Mouse (Mus musculus) gastrocnemius, postnatal 36 days (tissue): ENCODE data around the gene Magel2. TPM values are rescaled to one million over a fixed set of nuclear protein-coding genes. Genes with fewer than 3 reads are reported as not detected.

Source experiments
- DNase-seq, 2 experiments: peaks; one replicate each; pipeline ENCODE4 v3.0.0; 2022
- intact Hi-C: fragments of 180-260 bp; cut with DNase I; formaldehyde crosslinking; loops from one replicate; pipeline ENCODE4 v1.15.1; 2025
- total RNA-seq, 2 experiments: library from RNA; stranded (reverse); gene quantifications; 2 replicates each; pipeline ENCODE4 v1.2.3; 2021

The Magel2 gene
- total RNA-seq, 2 experiments from 2014 or later: not detected

DNA sequence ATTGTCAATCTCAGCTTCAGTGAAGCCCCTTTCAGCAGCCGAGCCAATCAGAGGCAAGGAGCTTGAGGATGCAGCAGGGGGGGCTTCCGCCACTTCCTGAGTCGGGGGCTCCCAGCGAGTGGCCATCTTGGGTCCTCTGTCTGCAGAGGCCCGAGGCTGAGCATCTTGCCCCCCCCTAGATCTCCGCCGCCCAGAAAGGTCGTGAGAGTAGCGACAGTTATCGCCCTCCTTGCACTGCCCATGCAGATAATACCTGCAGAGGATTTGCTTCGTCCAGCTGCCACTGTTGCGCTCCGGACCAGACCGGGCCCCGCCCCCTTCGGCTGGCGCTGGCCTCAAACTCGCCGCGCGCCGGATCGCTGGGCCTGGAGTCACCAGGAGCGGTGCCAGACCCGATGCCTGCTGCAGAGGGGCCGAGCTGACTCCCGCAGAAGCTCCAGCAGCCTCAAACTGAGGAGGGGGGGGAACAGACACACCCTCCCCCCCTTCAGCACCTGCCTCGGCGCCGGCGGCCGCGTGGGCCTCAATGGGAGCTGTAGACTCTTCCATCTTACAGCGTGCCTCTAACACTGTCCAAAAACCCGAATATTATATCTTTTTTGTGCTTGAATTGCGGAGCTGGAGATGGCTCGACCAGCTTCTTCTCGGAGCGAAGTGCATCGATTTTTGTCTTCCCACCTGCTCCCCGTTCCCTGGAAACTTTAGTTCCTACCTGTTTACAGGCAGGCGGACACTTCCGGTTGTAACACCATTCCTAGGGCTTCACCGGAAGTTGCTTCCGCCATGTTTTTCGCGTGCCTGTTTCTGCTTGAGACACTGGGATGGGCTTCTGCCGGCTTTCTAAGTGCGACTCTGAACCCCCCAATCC is 42.9 kb downstream of the Magel2 start, which contains the start of gene Mkrn3:
Gene Mkrn3 (minus strand): TSS at position 647 of the 868 bp plus-strand sequence.
- intact Hi-C loops: no loop called here
- peak; percentile 57 to 66 for DNase-seq

DNA sequence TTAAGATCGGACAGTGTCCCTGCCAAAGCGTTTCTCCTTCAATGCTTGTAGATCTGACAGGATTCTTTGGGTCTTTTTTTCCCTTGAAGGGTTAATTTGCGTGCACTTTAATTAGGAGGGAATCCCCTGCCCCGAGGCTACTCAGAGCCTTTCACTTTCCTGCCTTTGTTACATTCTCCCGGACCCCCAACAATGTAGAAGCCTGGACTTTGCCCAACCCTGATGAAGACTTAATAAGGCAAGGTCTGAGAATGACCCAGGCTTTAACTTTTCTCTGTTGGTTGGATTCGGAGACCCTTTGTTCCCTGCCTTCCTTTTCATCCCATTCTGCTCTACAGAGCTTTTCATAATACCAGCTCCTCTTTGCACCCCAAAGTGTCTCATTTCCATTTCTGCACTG is 43.8 kb downstream of the Magel2 start:
- no peak for DNase-seq
- intact Hi-C loops: no loop called here

DNA sequence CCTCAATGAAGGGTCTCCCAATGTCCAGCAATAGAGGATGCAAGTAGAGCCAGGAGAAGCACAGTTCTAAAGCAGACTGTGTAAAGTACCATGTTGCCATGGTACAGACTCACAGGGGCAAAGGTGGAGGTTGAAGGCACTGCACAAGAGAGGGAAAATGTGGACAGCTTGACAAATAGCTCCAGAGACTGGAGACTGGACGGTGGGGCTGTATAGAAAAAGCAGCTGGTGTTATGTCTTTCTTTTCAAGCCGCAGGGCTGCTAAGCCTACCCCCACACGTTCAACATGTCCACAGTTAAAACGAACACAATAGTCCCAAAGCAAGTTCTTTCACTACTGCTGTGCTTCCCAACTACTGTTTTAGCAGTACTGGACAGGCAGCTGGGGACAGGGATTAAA is 46.4 kb downstream of the Magel2 start:
- DNase-seq: no peak
- intact Hi-C loops: no loop called here

DNA sequence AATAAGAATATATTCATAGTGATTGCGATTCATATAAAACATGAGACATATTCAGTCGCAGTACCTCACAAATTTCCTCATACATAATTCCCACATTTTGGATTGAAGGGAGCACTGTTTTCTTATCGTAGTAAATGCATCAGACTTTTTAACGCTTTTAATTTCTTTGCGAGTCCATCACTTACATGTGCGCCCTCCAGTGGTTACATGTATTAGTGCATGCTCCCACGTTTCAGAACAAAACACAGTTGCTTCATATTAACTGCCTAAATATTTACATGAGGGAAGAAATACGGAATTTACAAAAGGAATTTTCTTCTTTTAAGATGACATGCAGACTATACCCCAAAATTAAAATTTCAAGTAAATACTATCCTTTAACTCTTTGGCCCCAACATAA is 51.5 kb downstream of the Magel2 start:
- intact Hi-C loops: no loop called here
- DNase-seq: no peak

Other genes with a start within 250 kb of the Magel2 start
- gene Ndn, start 30.4 kb upstream of the Magel2 start, total RNA-seq: 1 to 10 TPM; 4.4 to 5.2 TPM
- gene Mkrn3, start 43.1 kb downstream of the Magel2 start, total RNA-seq: under 1 TPM in 1 of 2 experiments, not detected in 1; 0.25 TPM
- under 1 TPM; 0.43 to 0.54 TPM for gene Peg12, start 87.5 kb downstream of the Magel2 start, total RNA-seq